Mouse (Mus musculus) granulocyte monocyte progenitor cell, adult 5-6 weeks (primary cell): ENCODE results near the gene Zmiz1. TPM values are rescaled to one million over a fixed set of nuclear protein-coding genes. Genes with fewer than 3 reads are reported as not detected.

ENCODE experiments used
- ATAC-seq: replicated peaks from 2 replicates; pipeline ENCODE4 v1.8.0; 2016; ENCODE audit warnings: mild to moderate bottlenecking, moderate TSS enrichment, inconsistent platforms; ENCODE audit not compliant: poor library complexity, severe bottlenecking
- total RNA-seq, 2 experiments: library from RNA; stranded (forward) in 1 of 2; stranded (reverse) in 1 of 2; fragments of 200-712, 200-1000 nt in 1 of 2; fragments of >200 nt in 1 of 2; fragmentation: Nextera tagmentation in 1 of 2; gene quantifications; 2 replicates each; pipeline ENCODE4 v1.2.3; 2014 to 2017

Zmiz1 gene
- total RNA-seq, 2 experiments from 2014 or later = 8.9 to 93.2 TPM

GRCm38 (mm10) chr14:25628448-25629099, 169.6 kb downstream of the Zmiz1 start:
- peak; percentile 25 for ATAC-seq

GRCm38 (mm10) chr14:25629866-25630606, 171.1 kb downstream of the Zmiz1 start:
- ATAC-seq = no peak

DNA sequence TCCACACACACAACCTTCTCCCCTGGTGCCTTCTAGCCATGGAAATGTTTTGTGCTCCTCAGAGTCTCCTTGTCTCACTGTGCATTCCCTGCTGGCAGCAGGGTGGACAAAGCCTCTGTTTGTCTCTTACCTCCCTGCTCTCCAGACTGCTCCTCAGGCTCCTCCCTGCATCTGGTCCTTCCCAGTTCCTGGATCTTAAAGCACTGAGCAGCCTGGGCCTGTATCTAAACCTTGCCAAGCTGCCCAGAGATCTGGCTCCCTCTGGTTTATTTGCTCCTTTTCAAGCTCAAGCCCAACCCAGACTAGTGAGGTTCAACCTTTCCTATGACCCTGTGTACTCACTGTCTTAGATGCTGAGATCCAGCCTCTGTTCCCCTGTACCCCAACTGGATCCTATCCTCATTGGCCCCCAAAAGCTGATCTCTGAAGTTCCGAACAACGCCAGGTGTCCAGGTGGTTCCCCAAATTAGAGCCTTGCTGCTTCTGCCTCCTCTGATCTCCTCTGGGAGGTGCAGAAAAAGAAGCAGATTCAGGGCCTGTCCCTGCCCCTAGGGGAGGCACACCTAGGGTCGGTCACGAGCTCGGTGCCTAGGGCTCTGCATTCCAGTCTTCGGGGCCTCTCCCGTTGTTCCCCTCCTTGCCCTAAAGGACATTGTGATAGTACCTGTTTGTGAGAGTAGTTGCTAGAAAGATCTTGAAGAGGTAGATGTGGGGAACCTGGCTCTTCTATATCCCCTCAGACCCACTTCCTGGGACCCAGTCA, 171.8 kb downstream of the Zmiz1 start:
- ATAC-seq = no peak

DNA sequence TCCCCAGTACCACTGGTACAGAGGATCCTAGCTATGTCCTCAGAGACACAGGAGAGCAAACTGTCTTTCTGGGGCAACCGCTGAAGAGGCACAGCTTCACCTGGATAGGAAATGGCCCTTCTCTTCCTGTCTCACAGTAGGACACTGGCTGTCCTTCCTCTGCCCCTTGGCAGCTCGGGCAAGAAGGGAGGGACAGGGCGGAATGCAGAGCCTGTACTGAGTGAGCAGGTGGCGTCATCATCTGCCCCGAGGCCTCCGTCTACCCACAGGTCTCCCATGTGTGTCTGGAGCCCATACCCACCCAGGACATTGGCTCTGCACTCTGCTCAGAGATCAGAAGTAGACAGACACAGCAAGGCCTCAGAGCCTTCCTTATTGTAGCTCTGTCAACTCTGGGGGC, 172.5 kb downstream of the Zmiz1 start:
- no peak for ATAC-seq

DNA sequence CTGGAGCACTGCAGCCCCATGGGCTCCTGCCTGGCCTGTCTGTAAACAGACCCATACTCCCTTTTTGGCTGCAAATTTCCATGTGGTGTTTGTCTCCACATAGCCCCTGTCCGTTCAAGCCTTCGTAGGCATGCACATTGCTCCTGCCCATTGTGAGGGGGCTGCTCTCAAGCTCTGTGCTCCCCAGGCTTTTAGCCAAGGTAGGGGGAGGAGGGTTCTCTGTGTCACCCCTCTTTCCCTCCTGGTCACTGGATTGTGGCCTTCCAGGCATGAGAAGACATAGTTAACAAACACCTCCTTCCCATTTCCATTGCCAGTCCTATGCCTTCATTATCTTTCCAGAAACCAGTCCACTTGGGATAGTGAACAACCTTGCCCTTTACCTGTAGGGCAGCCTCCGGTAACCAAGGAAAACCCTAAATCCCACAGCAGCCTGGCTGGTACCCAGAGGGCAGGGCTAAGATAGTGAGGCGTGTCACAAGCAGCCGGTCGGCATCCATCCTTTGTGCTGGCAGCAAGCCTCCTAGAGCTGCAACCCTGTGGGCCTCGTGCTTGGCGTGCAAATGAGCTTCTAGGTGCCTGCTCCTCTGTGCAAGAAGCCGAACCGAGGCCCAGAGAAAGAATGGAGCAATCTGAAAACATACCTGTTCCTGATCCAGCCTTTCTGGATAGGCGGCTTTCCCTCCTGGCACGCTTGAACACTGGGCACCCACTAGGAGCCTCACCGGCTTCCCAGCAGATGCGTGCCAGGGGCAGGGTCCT, 174.7 kb downstream of the Zmiz1 start:
- no peak for ATAC-seq

GRCm38 (mm10) chr14:25634328-25634727, 175.3 kb downstream of the Zmiz1 start:
- peak; percentile 86 for ATAC-seq

DNA sequence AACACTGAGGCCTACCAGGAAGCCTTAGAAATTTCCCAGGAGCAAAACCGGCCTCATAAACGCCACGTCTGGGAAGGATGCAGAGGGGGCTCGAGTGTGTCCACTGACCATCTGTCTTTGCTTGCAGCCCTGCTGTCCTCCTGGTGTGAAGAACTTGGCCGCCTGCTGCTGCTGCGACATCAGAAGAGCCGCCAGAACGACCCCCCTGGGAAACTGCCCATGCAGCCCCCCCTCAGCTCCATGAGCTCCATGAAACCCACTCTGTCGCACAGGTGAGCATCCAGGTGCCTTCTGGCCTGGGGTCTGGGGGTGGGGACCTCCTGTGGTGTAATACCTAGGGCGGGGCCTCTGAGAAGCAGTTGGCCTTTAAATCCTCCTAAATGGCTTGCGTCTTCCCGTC, 176.8 kb downstream of the Zmiz1 start:
- no peak for ATAC-seq

DNA sequence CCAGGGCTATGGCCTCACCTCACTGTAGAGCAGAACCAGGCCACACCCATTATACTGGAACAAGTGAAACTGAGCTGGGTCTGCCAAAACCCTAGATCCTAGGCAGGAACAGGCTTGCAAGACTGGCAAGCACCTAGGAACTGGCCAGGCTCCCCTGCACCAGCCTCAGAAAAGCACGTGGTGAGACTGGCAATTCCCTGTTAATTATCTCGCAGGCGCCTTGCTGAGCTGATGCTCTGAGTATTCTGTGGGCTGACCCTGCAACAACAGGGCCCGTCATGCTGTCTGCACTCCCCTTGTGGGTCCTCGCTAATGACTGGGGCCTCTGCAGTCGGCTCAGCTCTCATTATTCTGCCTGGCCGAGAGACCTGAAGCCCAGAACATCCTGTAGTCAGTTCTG, 177.3 kb downstream of the Zmiz1 start:
- ATAC-seq = no peak

GRCm38 (mm10) chr14:25639120-25639758, 180.3 kb downstream of the Zmiz1 start:
- ATAC-seq = no peak

GRCm38 (mm10) chr14:25639979-25640378, 181.0 kb downstream of the Zmiz1 start:
- no peak for ATAC-seq

GRCm38 (mm10) chr14:25640421-25641056, 181.6 kb downstream of the Zmiz1 start:
- ATAC-seq = peak; percentile 81

GRCm38 (mm10) chr14:25641067-25641466, 182.1 kb downstream of the Zmiz1 start:
- ATAC-seq = no peak

DNA sequence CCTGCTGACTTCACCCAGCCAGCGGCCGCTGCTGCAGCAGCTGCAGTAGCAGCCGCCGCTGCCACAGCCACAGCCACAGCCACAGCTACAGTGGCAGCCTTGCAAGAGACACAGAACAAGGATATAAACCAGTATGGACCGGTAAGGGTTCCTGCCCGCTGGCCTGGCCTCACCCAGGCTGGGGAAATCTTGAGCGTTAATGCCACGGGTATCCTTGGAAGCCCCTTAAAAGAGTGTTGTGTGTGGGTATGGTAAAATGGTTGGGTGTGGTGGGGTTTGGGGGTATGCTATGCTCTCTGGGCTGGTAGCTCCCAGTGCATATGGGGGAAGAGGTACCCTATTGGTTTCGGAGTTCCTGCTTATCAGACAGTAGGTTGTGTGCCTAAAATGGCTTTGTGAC, 186.7 kb downstream of the Zmiz1 start:
- no peak for ATAC-seq

GRCm38 (mm10) chr14:25646161-25646621, 187.2 kb downstream of the Zmiz1 start:
- ATAC-seq = peak; percentile 83

DNA sequence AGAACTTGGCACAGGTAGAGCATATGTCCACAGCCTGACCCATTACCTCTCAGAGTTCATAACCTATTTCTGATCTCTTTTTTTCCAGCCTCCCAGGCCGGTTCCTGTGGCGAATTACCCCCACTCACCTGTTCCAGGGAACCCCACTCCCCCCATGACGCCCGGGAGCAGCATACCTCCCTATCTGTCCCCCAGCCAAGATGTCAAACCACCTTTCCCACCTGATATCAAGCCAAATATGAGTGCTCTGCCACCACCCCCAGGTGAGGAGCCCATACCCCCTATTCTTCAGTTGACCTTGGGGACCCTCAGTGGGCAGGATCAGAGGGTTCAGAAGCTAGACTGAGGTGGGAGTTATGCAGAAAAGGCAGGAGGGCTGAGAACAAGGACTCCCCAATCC, 192.1 kb downstream of the Zmiz1 start:
- no peak for ATAC-seq

GRCm38 (mm10) chr14:25651905-25652304, 192.9 kb downstream of the Zmiz1 start:
- ATAC-seq = no peak

- ATAC-seq = no peak
Observed at GRCm38 (mm10) chr14:25654401-25655197, 195.6 kb downstream of the Zmiz1 start.

DNA sequence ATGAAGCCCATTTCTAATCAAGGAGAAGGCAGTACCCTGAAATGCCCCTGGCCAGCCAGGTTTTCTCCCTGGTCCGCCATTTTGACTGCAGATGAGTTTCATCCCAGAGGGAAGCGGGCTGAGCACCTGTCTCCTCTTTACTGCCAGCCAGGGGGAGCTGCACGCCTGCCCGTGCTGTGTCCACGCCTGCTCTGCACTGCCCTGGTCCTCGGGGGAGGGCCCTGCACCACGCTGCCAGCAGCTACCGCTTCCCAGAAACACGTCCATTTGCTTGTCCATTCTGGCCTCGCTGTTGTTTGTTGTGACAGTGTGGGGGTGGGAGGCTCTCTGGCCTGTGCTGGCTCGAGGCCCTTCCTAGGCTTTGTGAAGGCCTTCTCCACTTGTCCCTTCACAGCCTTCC, 201.7 kb downstream of the Zmiz1 start:
- ATAC-seq = no peak
